Mouse (Mus musculus) liver, adult 2 months (tissue): ENCODE results near the gene F2. TPM values are rescaled to one million over a fixed set of nuclear protein-coding genes. Genes with fewer than 3 reads are reported as not detected.

Source experiments
- DNase-seq: peaks from one replicate; pipeline ENCODE4 v3.0.0-alpha.2; 2011; ENCODE audit warnings: low read depth, low spot score; ENCODE audit errors: extremely low read depth
- H3K27ac ChIP-seq: fragments of 200-500 bp; replicated peaks from 2 replicates; pipeline ENCODE4 v1.5.1; 2012; ENCODE audit warnings: low read depth, mild to moderate bottlenecking, control low read depth, inconsistent platforms, low read length; ENCODE audit not compliant: insufficient read depth
- H3K27me3 ChIP-seq: fragments of 200-500 bp; 2 replicates; pipeline ENCODE4 v1.6.1; 2012; ENCODE audit warnings: mild to moderate bottlenecking, moderate library complexity, low read length, inconsistent platforms; ENCODE audit not compliant: control insufficient read depth, insufficient read depth
- H3K36me3 ChIP-seq: fragments of 200-500 bp; 2 replicates; pipeline ENCODE4 v1.6.1; 2012; ENCODE audit warnings: low read length, inconsistent platforms; ENCODE audit not compliant: control insufficient read depth, insufficient read depth
- H3K4me1 ChIP-seq: fragments of 200-500 bp; 2 replicates; pipeline ENCODE4 v1.6.1; 2011; ENCODE audit warnings: low read length; ENCODE audit not compliant: control insufficient read depth, insufficient read depth
- H3K4me3 ChIP-seq: fragments of 200-500 bp; 2 replicates; pipeline ENCODE4 v1.5.1; 2011; ENCODE audit warnings: low read depth, mild to moderate bottlenecking, control low read depth, low read length, moderate library complexity; ENCODE audit not compliant: insufficient read depth
- H3K79me2 ChIP-seq: fragments of 200-500 bp; 2 replicates; pipeline ENCODE4 v1.6.1; 2012; ENCODE audit warnings: inconsistent platforms, mild to moderate bottlenecking, low read length, moderate library complexity; ENCODE audit not compliant: control insufficient read depth, insufficient read depth
- H3K9ac ChIP-seq: fragments of 200-500 bp; 2 replicates; pipeline ENCODE4 v1.6.1; 2012; ENCODE audit warnings: low read depth, mild to moderate bottlenecking, control low read depth, inconsistent platforms, low read length
- CTCF ChIP-seq: fragments of 200-500 bp; IDR thresholded peaks from 2 replicates; pipeline ENCODE4 v1.5.1; 2011; ENCODE audit warnings: low read depth, low read length, control low read depth
- POLR2A ChIP-seq: fragments of 200-500 bp; IDR thresholded peaks from 2 replicates; pipeline ENCODE4 v1.6.1; 2011; ENCODE audit warnings: low read length, control low read depth; ENCODE audit not compliant: insufficient read depth; ENCODE audit errors: extremely low read depth
- WGBS: fragments of 180-500 bp; shearing (Covaris S2); methylation state at CpG from one replicate; pipeline ENCODE4 v1.1.7; 2018; 5-methylcytosine and 5-hydroxymethylcytosine counted together
- polyA plus RNA-seq: library from polyadenylated mRNA; depleted of rRNA; stranded (reverse); fragments of >200 nt; gene quantifications from 2 replicates; pipeline ENCODE4 v1.2.3, GENCODE M21; 2012; rRNA removed
- total RNA-seq: library from RNA; depleted of rRNA; stranded (reverse); fragments of >200 nt; gene quantifications from 2 replicates; pipeline ENCODE4 v1.2.3, GENCODE M21; 2014; rRNA removed

F2 gene
- total RNA-seq (1,668 and 1,838 TPM in 2 replicates), polyA plus RNA-seq (2,018 and 2,057 TPM in 2 replicates)

GRCm38 (mm10) chr2:91636229-91636628 lies at the start of gene F2:
Gene F2, minus strand, starts transcription at chr2:91636414.
- H3K9ac ChIP-seq = peak within 1 kb of the TSS; percentile 94
- peak within 1 kb of the TSS; percentile 91 for H3K27ac ChIP-seq
- H3K4me3 ChIP-seq = peak within 1 kb of the TSS; percentile 90
- no peaks in the 10 kb centered on the region for H3K27me3 ChIP-seq
- DNase-seq = peak; percentile 97
- peaks cover 16% of the 10 kb centered on the region; the same call in 1 of the 2 replicates for H3K36me3 ChIP-seq
- peak; percentile 97 for TF ChIP-seq POLR2A
- TF ChIP-seq CTCF = no peak
- peaks cover 28% of the 10 kb centered on the region for H3K4me1 ChIP-seq
- peaks cover 16% of the 10 kb centered on the region; the same call in 1 of the 2 replicates for H3K79me2 ChIP-seq
- WGBS = 28% methylated on average over 8 of the region's 8 CpGs

- Histone ChIP-seq H3K4me3 (no peak overlapping the region), H3K9ac (no peak overlapping the region), H3K79me2 (no peaks in the 10 kb centered on the region), H3K27ac (no peak overlapping the region), H3K27me3 (no peaks in the 10 kb centered on the region), H3K36me3 (peaks cover 66% of the 10 kb centered on the region), H3K4me1 (no peaks in the 10 kb centered on the region)
- 76% methylated on average over 8 of the region's 8 CpGs for WGBS
- TF ChIP-seq CTCF (no peak), POLR2A (no peak)
- DNase-seq = no peak
These were observed 47.7 kb upstream of the F2 start for GRCm38 (mm10) chr2:91683919-91684318.

- Histone ChIP-seq H3K4me1 (no peaks in the 10 kb centered on the region), H3K27me3 (no peaks in the 10 kb centered on the region), H3K27ac (no peak overlapping the region), H3K79me2 (no peaks in the 10 kb centered on the region), H3K36me3 (peaks cover 65% of the 10 kb centered on the region), H3K4me3 (no peak overlapping the region), H3K9ac (no peak overlapping the region)
- peak; percentile 24 for DNase-seq
- 81% methylated on average over 4 of the region's 4 CpGs for WGBS
- TF ChIP-seq CTCF (no peak), POLR2A (no peak)
These were observed 46.6 kb upstream of the F2 start for GRCm38 (mm10) chr2:91682850-91683249.

- TF ChIP-seq POLR2A (no peak), CTCF (no peak)
- no peaks in the 10 kb centered on the region for H3K27me3 ChIP-seq
- H3K79me2 ChIP-seq = no peaks in the 10 kb centered on the region
- DNase-seq = no peak
- H3K27ac ChIP-seq = no peak overlapping the region
- H3K4me1 ChIP-seq = no peaks in the 10 kb centered on the region
- H3K36me3 ChIP-seq = peaks cover 49% of the 10 kb centered on the region
- H3K9ac ChIP-seq = no peak overlapping the region
- H3K4me3 ChIP-seq = no peak overlapping the region
These were observed 40.7 kb upstream of the F2 start for GRCm38 (mm10) chr2:91676961-91677360.

GRCm38 (mm10) chr2:91676420-91676819 lies 40.2 kb upstream of the F2 start:
- Histone ChIP-seq H3K9ac (no peak overlapping the region), H3K4me1 (no peaks in the 10 kb centered on the region), H3K4me3 (no peak overlapping the region), H3K27ac (no peak overlapping the region), H3K36me3 (peaks cover 44% of the 10 kb centered on the region), H3K79me2 (no peaks in the 10 kb centered on the region), H3K27me3 (no peaks in the 10 kb centered on the region)
- WGBS = 80% methylated on average over 2 of the region's 2 CpGs
- no peak for DNase-seq
- TF ChIP-seq POLR2A (no peak), CTCF (no peak)

GRCm38 (mm10) chr2:91674895-91675294 lies 38.7 kb upstream of the F2 start:
- no peak for DNase-seq
- TF ChIP-seq CTCF = no peak
- no peak for TF ChIP-seq POLR2A
- Histone ChIP-seq H3K27ac (no peak overlapping the region), H3K4me3 (no peak overlapping the region), H3K4me1 (no peaks in the 10 kb centered on the region), H3K79me2 (no peaks in the 10 kb centered on the region), H3K36me3 (peaks cover 36% of the 10 kb centered on the region), H3K27me3 (no peaks in the 10 kb centered on the region), H3K9ac (no peak overlapping the region)
- 95% methylated on average over 5 of the region's 5 CpGs for WGBS
